Mouse (Mus musculus) forebrain, postnatal 0 days (tissue): ENCODE results near the gene Vti1a. TPM values are rescaled to one million over a fixed set of nuclear protein-coding genes. Genes with fewer than 3 reads are reported as not detected.

Source experiments
- ATAC-seq: fragments of 200-750 bp; cut with Nextera tagmentation; 2 replicates; pipeline ENCODE4 v1.8.0; 2017; ENCODE audit warnings: mild to moderate bottlenecking, moderate library complexity
- DNase-seq: peaks from one replicate; pipeline ENCODE4 v3.0.0-alpha.2; 2015
- H3K27ac ChIP-seq: fragments of 300-500 bp; sonication (generic); 2 replicates; pipeline ENCODE4 v1.5.1; 2014; ENCODE audit warnings: low read depth, mild to moderate bottlenecking, antibody characterized with exemption, low read length, moderate library complexity, mixed read lengths
- H3K27me3 ChIP-seq: fragments of 300-500 bp; sonication (generic); 2 replicates; pipeline ENCODE4 v1.6.1; 2014; ENCODE audit warnings: mild to moderate bottlenecking, low read length, mixed read lengths; ENCODE audit not compliant: insufficient read depth
- H3K36me3 ChIP-seq: fragments of 300-500 bp; sonication (generic); 2 replicates; pipeline ENCODE4 v1.6.1; 2014; ENCODE audit warnings: mild to moderate bottlenecking, moderate library complexity; ENCODE audit not compliant: insufficient read depth
- H3K4me1 ChIP-seq: fragments of 300-500 bp; sonication (generic); 2 replicates; pipeline ENCODE4 v1.6.1; 2014; ENCODE audit warnings: antibody characterized with exemption; ENCODE audit not compliant: insufficient read depth
- H3K4me2 ChIP-seq: fragments of 300-500 bp; sonication (generic); 2 replicates; pipeline ENCODE4 v1.6.1; 2014; ENCODE audit warnings: low read depth, mild to moderate bottlenecking, moderate library complexity
- H3K4me3 ChIP-seq: fragments of 300-500 bp; sonication (generic); 2 replicates; pipeline ENCODE4 v1.5.1; 2014; ENCODE audit warnings: low read depth, low read length, mixed read lengths
- H3K9ac ChIP-seq: fragments of 300-500 bp; sonication (generic); 2 replicates; pipeline ENCODE4 v1.6.1; 2014; ENCODE audit warnings: mild to moderate bottlenecking
- H3K9me3 ChIP-seq: fragments of 300-500 bp; sonication (generic); 2 replicates; pipeline ENCODE4 v1.6.1; 2016; ENCODE audit warnings: low read length
- CTCF ChIP-seq: sonication (generic); IDR thresholded peaks from 2 replicates; pipeline ENCODE4 v1.5.1; 2016; ENCODE audit warnings: antibody characterized with exemption, control low read depth, low read depth
- WGBS: fragments of 180-500 bp; shearing (Covaris S2); extraction: QIAGEN DNeasy Blood & Tissue Kit; methylation state at CpG from one replicate; pipeline ENCODE4 v1.1.7; 2014; 5-methylcytosine and 5-hydroxymethylcytosine counted together
- polyA plus RNA-seq: library from polyadenylated mRNA; unstranded; fragments of >200 nt; fragmentation: Nextera tagmentation; extraction: Ambion mirVana; gene quantifications from 2 replicates; pipeline ENCODE4 v1.2.1, GENCODE M21; 2015
- total RNA-seq: library from RNA; depleted of rRNA; stranded (reverse); fragments of >200 nt; gene quantifications from 2 replicates; pipeline ENCODE4 v1.2.3, GENCODE M21; 2014

The Vti1a gene
- total and polyA plus RNA-seq, 2 experiments from 2014 or later, result 27.5 to 43.7 TPM

DNA sequence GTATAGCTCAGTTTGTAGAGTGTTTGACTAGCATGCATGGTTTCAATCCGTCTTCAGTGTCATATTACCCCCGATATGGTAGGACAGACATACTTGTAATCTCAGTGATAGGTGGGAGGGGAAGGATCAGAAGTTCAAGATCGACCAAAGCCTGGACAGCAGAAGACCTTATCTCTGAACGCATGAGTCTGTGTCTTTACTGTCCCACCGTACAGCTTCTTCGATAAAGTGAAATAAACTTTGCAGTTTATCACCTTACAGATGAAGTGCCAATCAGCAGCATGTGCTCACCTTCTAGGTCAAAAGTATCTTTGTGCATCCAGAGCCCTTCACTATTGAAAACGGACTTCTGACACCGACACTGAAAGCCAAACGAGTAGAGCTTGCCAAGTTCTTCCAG lies 21.0 kb upstream of the Vti1a start:
- Histone ChIP-seq H3K4me3 (no peak overlapping the region), H3K36me3 (peaks cover 32% of the 10 kb centered on the region), H3K4me2 (no peak overlapping the region), H3K9me3 (no peaks in the 10 kb centered on the region), H3K27me3 (no peaks in the 10 kb centered on the region), H3K27ac (no peak overlapping the region), H3K9ac (no peak overlapping the region), H3K4me1 (no peaks in the 10 kb centered on the region)
- no peak for TF ChIP-seq CTCF
- 91% methylated on average over 9 of the region's 9 CpGs for WGBS
- DNase-seq (no peak), ATAC-seq (no peak)

DNA sequence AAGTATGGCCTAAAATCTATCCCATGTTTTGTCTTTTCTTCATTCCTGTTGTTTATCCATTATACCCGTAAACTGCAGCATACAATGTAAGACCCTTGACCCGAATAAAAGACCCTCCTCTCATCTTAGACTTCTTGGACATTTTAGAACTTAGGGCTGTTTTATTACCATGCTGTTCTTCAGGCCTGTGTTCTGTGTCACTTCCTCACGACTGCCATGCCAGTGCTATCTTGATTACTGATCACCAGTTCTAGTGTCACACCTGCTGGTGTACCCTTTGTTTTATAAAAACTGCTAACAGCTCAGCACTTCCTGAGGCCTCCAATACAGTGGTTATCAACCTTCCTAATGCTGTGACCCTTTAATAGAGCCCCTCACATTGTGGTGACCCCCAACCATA lies 20.5 kb upstream of the Vti1a start:
- no peak overlapping the region for H3K4me3 ChIP-seq
- 94% methylated on average over 3 of the region's 3 CpGs for WGBS
- H3K9me3 ChIP-seq, result no peaks in the 10 kb centered on the region
- ATAC-seq (no peak), DNase-seq (no peak)
- H3K9ac ChIP-seq, result no peak overlapping the region
- H3K36me3 ChIP-seq, result peaks cover 32% of the 10 kb centered on the region
- H3K27me3 ChIP-seq, result no peaks in the 10 kb centered on the region
- H3K4me1 ChIP-seq, result no peaks in the 10 kb centered on the region
- no peak overlapping the region for H3K27ac ChIP-seq
- TF ChIP-seq CTCF, result no peak
- no peak overlapping the region for H3K4me2 ChIP-seq

DNA sequence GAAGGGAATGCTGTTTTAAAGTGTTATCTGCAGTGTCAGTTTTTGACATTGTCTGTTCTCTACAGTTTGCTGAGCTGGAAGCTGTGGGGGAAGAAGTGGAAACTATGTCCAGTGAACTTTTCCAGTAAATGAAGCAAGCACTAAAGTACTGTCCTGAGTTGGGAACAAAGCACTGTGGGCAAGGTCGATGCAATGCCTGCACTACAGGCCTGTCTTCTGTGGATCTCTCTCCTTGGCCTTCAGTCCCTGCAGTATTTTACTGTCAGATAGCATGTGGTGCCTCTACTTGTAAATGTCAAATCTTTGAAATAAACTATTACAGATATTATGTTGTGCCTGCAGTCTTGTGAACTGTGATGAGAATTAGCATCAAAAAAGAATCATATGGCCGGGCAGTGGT lies 19.8 kb upstream of the Vti1a start:
- H3K4me3 ChIP-seq, result no peak overlapping the region
- no peak overlapping the region for H3K4me2 ChIP-seq
- peaks cover 36% of the 10 kb centered on the region for H3K36me3 ChIP-seq
- no peaks in the 10 kb centered on the region for H3K9me3 ChIP-seq
- no peak for TF ChIP-seq CTCF
- WGBS, result 87% methylated on average over 2 of the region's 2 CpGs
- H3K27ac ChIP-seq, result no peak overlapping the region
- DNase-seq (no peak), ATAC-seq (no peak)
- no peaks in the 10 kb centered on the region for H3K27me3 ChIP-seq
- H3K4me1 ChIP-seq, result no peaks in the 10 kb centered on the region
- H3K9ac ChIP-seq, result no peak overlapping the region

DNA sequence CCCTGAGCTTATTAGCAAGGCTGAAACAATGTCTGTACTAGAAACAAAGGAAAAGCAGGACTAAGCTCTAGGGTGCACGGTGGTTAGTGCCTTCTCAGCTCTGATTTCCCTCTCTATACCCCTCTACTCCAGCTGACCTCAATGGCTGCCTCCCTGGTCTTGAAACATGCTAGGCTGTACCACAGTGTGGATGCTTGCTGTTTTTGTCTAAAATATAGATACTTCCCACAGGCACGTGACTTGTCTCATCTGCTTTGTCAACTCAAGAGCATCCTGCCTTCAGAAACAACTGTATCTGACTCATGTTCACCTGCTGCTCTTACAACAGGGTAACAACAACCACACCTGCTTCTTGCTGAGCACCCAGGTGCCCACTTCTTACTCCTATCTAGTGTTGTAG lies 18.6 kb upstream of the Vti1a start:
- no peak overlapping the region for H3K4me3 ChIP-seq
- TF ChIP-seq CTCF, result no peak
- H3K27ac ChIP-seq, result no peak overlapping the region

DNA sequence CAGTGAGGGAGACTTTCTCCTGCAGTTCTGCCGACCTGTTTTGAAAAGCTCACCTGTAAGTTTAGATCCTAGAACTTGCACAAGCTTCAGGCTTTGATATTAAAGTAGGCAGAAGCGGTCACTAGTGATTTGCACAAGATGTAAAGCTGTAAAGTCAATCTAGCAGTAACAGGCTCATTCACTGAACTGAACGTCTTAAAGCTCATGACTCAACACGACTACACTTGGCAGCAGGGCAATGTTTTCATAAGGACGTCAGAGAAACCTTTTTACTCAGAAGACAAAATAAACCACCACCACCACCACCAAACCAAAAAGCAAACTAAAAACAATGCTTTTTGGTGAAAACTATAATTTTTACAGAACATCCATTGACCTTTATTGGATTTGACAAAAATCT lies 18.1 kb upstream of the Vti1a start:
- H3K27me3 ChIP-seq, result no peaks in the 10 kb centered on the region
- WGBS, result 87% methylated on average over 5 of the region's 5 CpGs
- H3K4me2 ChIP-seq, result no peak overlapping the region
- H3K4me1 ChIP-seq, result no peaks in the 10 kb centered on the region
- no peak for TF ChIP-seq CTCF
- ATAC-seq, result no peak
- no peak overlapping the region for H3K9ac ChIP-seq
- H3K9me3 ChIP-seq, result no peaks in the 10 kb centered on the region
- H3K27ac ChIP-seq, result no peak overlapping the region
- peaks cover 50% of the 10 kb centered on the region for H3K36me3 ChIP-seq
- DNase-seq, result no peak
- no peak overlapping the region for H3K4me3 ChIP-seq

More for the DNA sequence above, 18.6 kb upstream of the Vti1a start:
- ATAC-seq (no peak), DNase-seq (no peak)
- 90% methylated on average over 2 of the region's 2 CpGs for WGBS
- Histone ChIP-seq H3K27me3 (no peaks in the 10 kb centered on the region), H3K9ac (no peak overlapping the region), H3K4me2 (no peak overlapping the region), H3K36me3 (peaks cover 48% of the 10 kb centered on the region), H3K4me1 (no peaks in the 10 kb centered on the region), H3K9me3 (no peaks in the 10 kb centered on the region)

DNA sequence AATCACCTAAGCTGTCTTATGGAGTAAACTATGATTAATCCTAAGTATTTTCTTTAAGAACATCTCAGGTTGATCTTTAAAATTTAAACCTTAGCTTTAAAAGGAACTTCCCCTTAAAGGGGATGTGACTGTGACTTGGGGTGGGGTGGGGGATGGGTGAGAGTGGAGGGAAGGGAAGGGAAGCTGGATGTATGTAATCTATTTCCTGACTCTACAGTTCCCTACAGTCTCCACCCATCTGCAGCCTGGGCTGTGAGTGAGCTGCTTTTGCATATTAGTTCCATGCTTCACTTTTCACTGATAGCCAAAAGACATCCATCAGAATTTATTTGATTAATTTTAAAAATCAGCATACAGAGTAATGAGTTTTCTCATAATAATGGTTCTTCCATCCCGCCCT lies 16.7 kb upstream of the Vti1a start:
- peaks cover 58% of the 10 kb centered on the region for H3K36me3 ChIP-seq
- TF ChIP-seq CTCF, result no peak
- no peak overlapping the region for H3K27ac ChIP-seq
- H3K27me3 ChIP-seq, result no peaks in the 10 kb centered on the region
- 93% methylated on average over 1 of the region's 1 CpGs for WGBS
- H3K4me3 ChIP-seq, result no peak overlapping the region
- H3K4me1 ChIP-seq, result no peaks in the 10 kb centered on the region
- H3K9ac ChIP-seq, result no peak overlapping the region
- DNase-seq (no peak), ATAC-seq (no peak)
- H3K4me2 ChIP-seq, result no peak overlapping the region
- no peaks in the 10 kb centered on the region for H3K9me3 ChIP-seq

DNA sequence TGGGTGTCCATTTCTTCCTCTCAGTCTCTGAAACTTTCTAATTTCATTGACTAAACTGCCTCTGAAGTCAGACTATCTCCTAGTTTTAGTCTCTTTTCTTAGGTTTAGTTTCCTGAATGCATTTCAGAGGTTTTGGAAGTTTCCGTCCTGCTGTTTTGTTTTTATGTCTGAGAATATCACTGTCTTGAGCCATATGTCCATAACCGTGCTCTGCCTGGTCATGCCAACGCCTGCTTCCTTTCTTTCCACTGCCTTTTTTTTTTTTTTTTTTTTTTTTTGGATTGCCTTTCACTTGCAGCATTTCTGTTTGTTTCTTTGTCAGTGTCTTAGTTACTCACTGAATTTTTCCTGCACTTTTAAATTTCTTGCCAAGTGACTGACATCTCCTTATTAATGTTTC lies 15.6 kb upstream of the Vti1a start:
- H3K27me3 ChIP-seq, result no peaks in the 10 kb centered on the region
- no peak overlapping the region for H3K4me3 ChIP-seq
- H3K36me3 ChIP-seq, result peaks cover 55% of the 10 kb centered on the region
- TF ChIP-seq CTCF, result no peak
- no peak overlapping the region for H3K27ac ChIP-seq
- H3K4me1 ChIP-seq, result no peaks in the 10 kb centered on the region
- H3K4me2 ChIP-seq, result no peak overlapping the region
- H3K9me3 ChIP-seq, result no peaks in the 10 kb centered on the region
- DNase-seq, result no peak
- WGBS, result 90% methylated on average over 3 of the region's 3 CpGs
- no peak overlapping the region for H3K9ac ChIP-seq
- ATAC-seq, result no peak

DNA sequence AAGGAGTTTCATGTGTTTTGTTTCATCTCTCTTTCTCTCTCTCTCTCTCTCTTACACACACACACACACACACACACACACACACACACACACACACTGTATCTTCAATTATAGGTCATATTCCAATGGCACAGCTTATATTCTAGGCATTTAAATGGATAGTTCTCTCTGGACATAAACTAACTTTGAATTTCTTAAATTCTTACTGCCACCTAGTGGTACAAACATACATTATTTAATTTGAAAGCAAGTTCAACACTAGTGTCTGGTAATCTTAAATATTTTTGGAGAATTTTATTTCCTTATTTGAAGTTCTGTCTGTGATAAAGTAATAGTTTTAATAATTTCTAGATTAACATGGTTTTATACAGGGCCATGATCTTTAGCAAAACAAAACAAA lies 11.1 kb upstream of the Vti1a start:
- no peaks in the 10 kb centered on the region for H3K27me3 ChIP-seq
- DNase-seq (no peak), ATAC-seq (no peak)
- no peaks in the 10 kb centered on the region for H3K9me3 ChIP-seq
- TF ChIP-seq CTCF, result peak; percentile 55
- no peaks in the 10 kb centered on the region for H3K4me1 ChIP-seq
- no peak overlapping the region for H3K4me2 ChIP-seq
- no peak overlapping the region for H3K4me3 ChIP-seq
- H3K9ac ChIP-seq, result no peak overlapping the region
- H3K27ac ChIP-seq, result no peak overlapping the region
- H3K36me3 ChIP-seq, result peaks cover 57% of the 10 kb centered on the region
